Mouse (Mus musculus): Measurements from ENCODE around the gene Traf7. TPM values are rescaled to one million over a fixed set of nuclear protein-coding genes. Genes with fewer than 3 reads are reported as not detected.
A peak's percentile ranks its signal among the peaks of the same experiment; 100 is the strongest.

Traf7 gene
- total and polyA plus RNA-seq, 2 experiments from 2014 or later: 82.0 to 168 TPM

- Histone ChIP-seq H3K27ac (ENCODE audit: low read depth, low read length) (no peak overlapping the region), H3K9ac (no peak overlapping the region), H3K36me3 (ENCODE audit: insufficient read depth) (no peaks in the 10 kb centered on the region), H3K4me2 (ENCODE audit: low read depth) (no peak overlapping the region), H3K4me3 (ENCODE audit: low read depth, low read length) (no peak overlapping the region), H3K27me3 (ENCODE audit: insufficient read depth, low read length) (no peaks in the 10 kb centered on the region), H3K4me1 (ENCODE audit: insufficient read depth) (peaks cover 5% of the 10 kb centered on the region), H3K9me3 (ENCODE audit: low read length) (no peaks in the 10 kb centered on the region)
- ATAC-seq (no peak), DNase-seq (no peak)
- no peak for TF ChIP-seq CTCF (IDR thresholded peaks at IDR 0.05; ENCODE audit: low read depth)
- 88% methylated on average over 3 of the region's 3 CpGs for WGBS
Observed at GRCm38 (mm10) chr17:24546234-24546633, 18.5 kb upstream of the Traf7 start.

GRCm38 (mm10) chr17:24545247-24545646, 17.5 kb upstream of the Traf7 start:
- Histone ChIP-seq H3K4me1 (ENCODE audit: insufficient read depth) (no peaks in the 10 kb centered on the region), H3K4me2 (ENCODE audit: low read depth) (no peak overlapping the region), H3K27me3 (ENCODE audit: insufficient read depth, low read length) (no peaks in the 10 kb centered on the region), H3K4me3 (ENCODE audit: low read depth, low read length) (no peak overlapping the region), H3K9ac (no peak overlapping the region), H3K27ac (ENCODE audit: low read depth, low read length) (no peak overlapping the region), H3K36me3 (ENCODE audit: insufficient read depth) (no peaks in the 10 kb centered on the region), H3K9me3 (ENCODE audit: low read length) (no peaks in the 10 kb centered on the region)
- ATAC-seq: no peak
- 91% methylated on average over 2 of the region's 2 CpGs for WGBS
- DNase-seq: no peak
- peak; percentile 32 for TF ChIP-seq CTCF (IDR thresholded peaks at IDR 0.05; ENCODE audit: low read depth)

DNA sequence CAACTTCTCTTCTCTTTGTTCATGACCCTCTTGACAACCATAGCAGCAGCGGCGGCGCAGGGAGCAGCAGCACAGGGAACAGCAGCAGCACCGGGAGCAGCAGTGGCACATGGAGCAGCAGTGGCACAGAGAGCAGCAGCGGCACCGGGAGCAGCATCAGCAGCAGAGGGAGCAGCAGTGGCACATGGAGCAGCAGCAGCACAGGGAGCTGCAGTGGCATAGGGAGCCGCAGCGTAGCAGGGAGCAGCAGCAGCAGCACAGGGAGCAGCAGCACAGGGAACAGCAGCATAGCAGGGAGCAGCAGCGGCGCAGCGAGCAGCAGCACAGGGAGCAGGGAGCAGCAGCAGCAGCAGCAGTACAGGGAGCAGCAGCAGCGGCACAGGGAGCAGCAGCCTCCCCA, 16.9 kb upstream of the Traf7 start:
- 20% methylated on average over 12 of the region's 12 CpGs for WGBS
- no peaks in the 10 kb centered on the region for H3K36me3 ChIP-seq (ENCODE audit: insufficient read depth)

DNA sequence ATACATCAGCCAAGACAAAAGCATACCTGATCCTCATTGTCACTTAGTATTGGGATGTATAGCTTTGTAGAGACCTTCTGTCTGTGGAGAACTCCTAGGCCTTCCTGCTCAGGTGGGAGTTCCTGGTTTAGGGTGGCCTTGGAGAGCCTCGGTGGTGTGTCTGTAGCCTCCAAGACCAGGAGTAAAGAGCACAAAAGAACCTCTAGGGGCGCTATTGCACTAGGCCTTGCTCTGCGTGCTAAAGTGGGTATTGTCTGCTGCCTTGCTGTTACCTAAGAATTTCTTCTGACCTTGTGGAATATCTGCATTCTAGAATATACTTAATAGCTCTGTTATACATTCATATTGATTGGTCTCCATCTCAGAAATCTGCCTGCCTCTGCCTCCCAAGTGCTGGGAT, 12.6 kb upstream of the Traf7 start:
- no peak overlapping the region for H3K4me3 ChIP-seq (ENCODE audit: low read depth, low read length)
- no peaks in the 10 kb centered on the region for H3K27me3 ChIP-seq (ENCODE audit: insufficient read depth, low read length)
- ATAC-seq: no peak; the same call in 1 of the 2 replicates
- TF ChIP-seq CTCF (IDR thresholded peaks at IDR 0.05; ENCODE audit: low read depth): peak; percentile 69
- peak; percentile 37 for DNase-seq
- peaks cover 6% of the 10 kb centered on the region for H3K4me1 ChIP-seq (ENCODE audit: insufficient read depth)
- no peak overlapping the region for H3K4me2 ChIP-seq (ENCODE audit: low read depth)
- H3K9me3 ChIP-seq (ENCODE audit: low read length): no peaks in the 10 kb centered on the region
- no peak overlapping the region for H3K9ac ChIP-seq
- 7% methylated on average over 3 of the region's 3 CpGs for WGBS
- H3K36me3 ChIP-seq (ENCODE audit: insufficient read depth): no peaks in the 10 kb centered on the region
- no peak overlapping the region for H3K27ac ChIP-seq (ENCODE audit: low read depth, low read length)

More for the DNA sequence above, 16.9 kb upstream of the Traf7 start:
- Histone ChIP-seq H3K27me3 (ENCODE audit: insufficient read depth, low read length) (no peaks in the 10 kb centered on the region), H3K27ac (ENCODE audit: low read depth, low read length) (no peak overlapping the region), H3K4me3 (ENCODE audit: low read depth, low read length) (no peak overlapping the region), H3K4me2 (ENCODE audit: low read depth) (no peak overlapping the region), H3K9me3 (ENCODE audit: low read length) (no peaks in the 10 kb centered on the region), H3K4me1 (ENCODE audit: insufficient read depth) (no peaks in the 10 kb centered on the region), H3K9ac (no peak overlapping the region)
- peak; percentile 31; the same call in 1 of the 2 replicates for TF ChIP-seq CTCF (IDR thresholded peaks at IDR 0.05; ENCODE audit: low read depth)
- DNase-seq (peak; percentile 42), ATAC-seq (peak; percentile 60)

- DNase-seq: peak; percentile 55
- Histone ChIP-seq H3K9me3 (ENCODE audit: low read length) (no peaks in the 10 kb centered on the region), H3K4me2 (ENCODE audit: low read depth) (no peak overlapping the region), H3K4me1 (ENCODE audit: insufficient read depth) (peaks cover 6% of the 10 kb centered on the region), H3K27me3 (ENCODE audit: insufficient read depth, low read length) (no peaks in the 10 kb centered on the region), H3K27ac (ENCODE audit: low read depth, low read length) (no peak overlapping the region), H3K4me3 (ENCODE audit: low read depth, low read length) (no peak overlapping the region), H3K36me3 (ENCODE audit: insufficient read depth) (no peaks in the 10 kb centered on the region), H3K9ac (no peak overlapping the region)
- no peak for ATAC-seq
- peak; percentile 65 for TF ChIP-seq CTCF (IDR thresholded peaks at IDR 0.05; ENCODE audit: low read depth)
- whole genome bisulfite sequencing: 69% methylated on average over 8 of the region's 8 CpGs
Observed at GRCm38 (mm10) chr17:24538950-24539349, 11.2 kb upstream of the Traf7 start.

GRCm38 (mm10) chr17:24537536-24537935, 9.8 kb upstream of the Traf7 start:
- ATAC-seq (peak; percentile 82), DNase-seq (peak; percentile 76)
- Histone ChIP-seq H3K27me3 (ENCODE audit: insufficient read depth, low read length) (no peaks in the 10 kb centered on the region), H3K4me2 (ENCODE audit: low read depth) (peak overlapping the region; percentile 17), H3K4me1 (ENCODE audit: insufficient read depth) (peaks cover 20% of the 10 kb centered on the region), H3K9me3 (ENCODE audit: low read length) (no peaks in the 10 kb centered on the region), H3K27ac (ENCODE audit: low read depth, low read length) (peak overlapping the region; percentile 80), H3K4me3 (ENCODE audit: low read depth, low read length) (no peak overlapping the region), H3K36me3 (ENCODE audit: insufficient read depth) (no peaks in the 10 kb centered on the region), H3K9ac (no peak overlapping the region)
- 12% methylated on average over 3 of the region's 3 CpGs for WGBS
- no peak for TF ChIP-seq CTCF (IDR thresholded peaks at IDR 0.05; ENCODE audit: low read depth)

DNA sequence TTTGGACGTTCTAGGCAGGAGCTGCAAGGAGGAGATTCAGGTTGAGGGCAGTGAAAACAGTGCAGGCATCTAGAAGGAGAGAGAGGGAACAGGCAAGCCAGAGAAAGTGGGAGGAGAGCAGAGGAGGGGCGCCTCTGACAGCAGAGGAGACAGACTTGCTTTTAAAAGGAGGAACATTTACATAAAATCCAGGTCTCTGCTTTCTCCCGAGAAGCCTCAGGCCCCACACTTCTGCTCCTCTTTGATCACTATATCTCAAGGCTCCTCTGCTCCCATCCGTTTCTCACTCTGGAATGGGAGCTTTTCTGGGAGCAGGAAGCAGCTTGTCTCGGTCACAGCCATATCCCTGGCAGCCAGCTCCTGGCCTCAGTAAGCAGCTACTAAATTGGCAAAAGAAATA, 7.6 kb upstream of the Traf7 start:
- Histone ChIP-seq H3K27ac (ENCODE audit: low read depth, low read length) (peak overlapping the region; percentile 45; the same call in 1 of the 2 replicates), H3K4me1 (ENCODE audit: insufficient read depth) (peaks cover 22% of the 10 kb centered on the region), H3K4me3 (ENCODE audit: low read depth, low read length) (no peak overlapping the region), H3K27me3 (ENCODE audit: insufficient read depth, low read length) (no peaks in the 10 kb centered on the region), H3K36me3 (ENCODE audit: insufficient read depth) (peaks cover 4% of the 10 kb centered on the region; the same call in 1 of the 2 replicates), H3K9ac (no peak overlapping the region), H3K4me2 (ENCODE audit: low read depth) (no peak overlapping the region), H3K9me3 (ENCODE audit: low read length) (no peaks in the 10 kb centered on the region)
- 46% methylated on average over 5 of the region's 5 CpGs for WGBS
- ATAC-seq: no peak
- no peak for DNase-seq
- TF ChIP-seq CTCF (IDR thresholded peaks at IDR 0.05; ENCODE audit: low read depth): no peak

All from forebrain, postnatal 0 days (tissue).